Mouse (Mus musculus) MEL (cell line): ENCODE data around the gene Fgd2.

Experiments used
- CTCF ChIP-seq, 3 experiments: IDR thresholded peaks in 2 of 3; conservative IDR thresholded peaks in 1 of 3; 2 replicates each; pipeline ENCODE4 v1.5.1; 2011 to 2012; ENCODE audit warnings: low read length in 3 of 3, low read depth in 2 of 3, mild to moderate bottlenecking in 2 of 3, improper control_type of control experiment in 1 of 3, inconsistent platforms in 1 of 3, mixed read lengths in 1 of 3, moderate library complexity in 1 of 3; ENCODE audit not compliant: control insufficient read depth in 1 of 3, insufficient read depth in 1 of 3, poor library complexity in 1 of 3, severe bottlenecking in 1 of 3
- E2F4 ChIP-seq: IDR thresholded peaks from 2 replicates; pipeline ENCODE4 v1.6.1; 2011; ENCODE audit warnings: low read depth, low read length, improper control_type of control experiment, borderline replicate concordance
- EP300 ChIP-seq, 2 experiments: IDR thresholded peaks; 2 replicates each; pipeline ENCODE4 v1.6.1; 2011; ENCODE audit warnings: improper control_type of control experiment in 2 of 2, low read length in 2 of 2, low read depth in 1 of 2, mild to moderate bottlenecking in 1 of 2
- GATA1 ChIP-seq: IDR thresholded peaks from 2 replicates; pipeline ENCODE4 v1.6.1; 2011; ENCODE audit warnings: low read depth, low read length, improper control_type of control experiment
- HCFC1 ChIP-seq: IDR thresholded peaks from 2 replicates; pipeline ENCODE4 v1.6.1; 2012; ENCODE audit warnings: low read depth, mild to moderate bottlenecking, inconsistent platforms, low read length, improper control_type of control experiment, moderate library complexity
- MAX ChIP-seq: IDR thresholded peaks from 2 replicates; pipeline ENCODE4 v1.6.1; 2011; ENCODE audit warnings: low read length, improper control_type of control experiment
- NRF1 ChIP-seq: IDR thresholded peaks from 2 replicates; pipeline ENCODE4 v1.6.1; 2014; ENCODE audit warnings: low read depth, mild to moderate bottlenecking, inconsistent platforms, low read length, improper control_type of control experiment, moderate library complexity; ENCODE audit not compliant: poor library complexity, insufficient read depth, severe bottlenecking
- POLR2A ChIP-seq, 2 experiments: IDR thresholded peaks; 2 replicates each; pipeline ENCODE4 v1.6.1; 2011 to 2012; ENCODE audit warnings: low read length in 2 of 2, mild to moderate bottlenecking in 2 of 2, control low read depth in 1 of 2, improper control_type of control experiment in 1 of 2, low read depth in 1 of 2, moderate library complexity in 1 of 2; ENCODE audit not compliant: control insufficient read depth in 1 of 2, insufficient read depth in 1 of 2, poor library complexity in 1 of 2
- SIN3A ChIP-seq: IDR thresholded peaks from 2 replicates; pipeline ENCODE4 v1.6.1; 2012; ENCODE audit warnings: low read length, improper control_type of control experiment, inconsistent platforms
- TCF12 ChIP-seq: IDR thresholded peaks from 2 replicates; pipeline ENCODE4 v1.6.1; 2014; ENCODE audit warnings: low read depth, mild to moderate bottlenecking, inconsistent platforms, low read length, improper control_type of control experiment, moderate library complexity
- USF2 ChIP-seq, 2 experiments: IDR thresholded peaks; 2 replicates each; pipeline ENCODE4 v1.6.1; 2011 to 2012; ENCODE audit warnings: improper control_type of control experiment in 2 of 2, low read length in 2 of 2, borderline replicate concordance in 1 of 2, inconsistent platforms in 1 of 2, low read depth in 1 of 2, mild to moderate bottlenecking in 1 of 2; ENCODE audit not compliant: insufficient read depth in 1 of 2
- ZC3H11A ChIP-seq: IDR thresholded peaks from 2 replicates; pipeline ENCODE4 v1.6.1; 2012; ENCODE audit warnings: low read depth, mild to moderate bottlenecking, inconsistent platforms, low read length, improper control_type of control experiment
- ZKSCAN1 ChIP-seq: IDR thresholded peaks from 2 replicates; pipeline ENCODE4 v1.6.1; 2012; ENCODE audit warnings: low read depth, mild to moderate bottlenecking, inconsistent platforms, low read length, improper control_type of control experiment, moderate library complexity
- ZNF384 ChIP-seq: IDR thresholded peaks from 2 replicates; pipeline ENCODE4 v1.6.1; 2012; ENCODE audit warnings: low read depth, mild to moderate bottlenecking, inconsistent platforms, low read length, improper control_type of control experiment

GRCm38 (mm10) chr17:29406077-29406476 is 45.4 kb downstream of the Fgd2 start:
- TF ChIP-seq ZNF384 (no peak), CTCF (IDR thresholded peaks at IDR 0.05 in 2 of 3, conservative IDR thresholded peaks at IDR 0.05 in 1 of 3; ENCODE audit: control insufficient read depth in 1 of 3, insufficient read depth in 1 of 3, low read depth in 2 of 3, low read length in 3 of 3, poor library complexity in 1 of 3, severe bottlenecking in 1 of 3) (no peak), ZKSCAN1 (no peak), SIN3A (no peak), EP300 (IDR thresholded peaks at IDR 0.05; ENCODE audit: low read depth in 1 of 2, low read length in 2 of 2) (no peak), E2F4 (no peak), POLR2A (IDR thresholded peaks at IDR 0.05; ENCODE audit: control insufficient read depth in 1 of 2, insufficient read depth in 1 of 2, low read depth in 1 of 2, low read length in 2 of 2, poor library complexity in 1 of 2) (no peak), GATA1 (no peak), HCFC1 (no peak), MAX (no peak), USF2 (IDR thresholded peaks at IDR 0.05; ENCODE audit: borderline replicate concordance in 1 of 2, insufficient read depth in 1 of 2, low read depth in 1 of 2, low read length in 2 of 2) (no peak), ZC3H11A (no peak), NRF1 (no peak), TCF12 (no peak)
